Comparison of ENCODE assay signal across 9 mouse cellular contexts in genomic region chr9:107254476-107254875, GRCm38 (mm10). TPM values are rescaled to one million over a fixed set of nuclear protein-coding genes. Genes with fewer than 3 reads are reported as not detected.
DNase-seq lines count a peak whose midpoint lies in the region; ATAC-seq lines count a peak whose summit lies in the region.
"Had no signal": no experiment of that assay in that cellular context is flagged by ENCODE, and none has a peak within 500 bp of the region (broad histone marks: within the 10 kb centered on the region; RNA-seq: fewer than 3 reads in every experiment).

No protein-coding gene starts in this region.

- H3K27me3 ChIP-seq in kidney, embryonic 14.5 days (ENCODE audit: control insufficient read depth, insufficient read depth, low read length), result no peaks in the 10 kb centered on the region
- H3K27me3 ChIP-seq in heart, embryonic 16.5 days (ENCODE audit: control insufficient read depth, insufficient read depth, low read length), result no peaks in the 10 kb centered on the region; the same call in 1 of the 2 replicates

- no peak overlapping the region for H3K4me3 ChIP-seq in kidney, embryonic 14.5 days (ENCODE audit: low read length)
- peak overlapping the region; percentile 27 for H3K4me3 ChIP-seq in heart, embryonic 16.5 days (ENCODE audit: low read length)

- H3K4me2 ChIP-seq in kidney, embryonic 14.5 days (replicated peaks; ENCODE audit: low read depth, low read length), result no peak overlapping the region
- peak overlapping the region; percentile 53 for H3K4me2 ChIP-seq in heart, embryonic 16.5 days (ENCODE audit: low read depth, low read length)
- H3K4me2 ChIP-seq: lung, embryonic 14.5 days had no signal

- ATAC-seq in kidney, embryonic 14.5 days (ENCODE audit: low FRiP score, low TSS enrichment), result no peak
- ATAC-seq in heart, embryonic 16.5 days (replicated peaks; ENCODE audit: extremely low read depth, insufficient read depth, low FRiP score), result peak; percentile 91
- no peak for ATAC-seq in activated CD4-positive, CD25-positive, alpha-beta regulatory T cell, adult 4 months
- ATAC-seq in CD4-positive, CD25-positive, alpha-beta regulatory T cell, adult 4 months, result no peak

- no peaks in the 10 kb centered on the region for H3K36me3 ChIP-seq in kidney, embryonic 14.5 days (ENCODE audit: control insufficient read depth, insufficient read depth, low read length)
- H3K36me3 ChIP-seq in heart, embryonic 16.5 days (ENCODE audit: control insufficient read depth, insufficient read depth), result no peaks in the 10 kb centered on the region

- 0 out of 2 replicates have a peak, but pooled peaks cover 7% of the 10 kb centered on the region for H3K4me1 ChIP-seq in kidney, embryonic 14.5 days (ENCODE audit: control insufficient read depth, insufficient read depth, low read length)
- H3K4me1 ChIP-seq in heart, embryonic 16.5 days (ENCODE audit: control insufficient read depth, insufficient read depth, low read length), result peaks cover 29% of the 10 kb centered on the region

- H3K9me3 ChIP-seq in kidney, embryonic 14.5 days (ENCODE audit: control insufficient read depth, low read length), result no peaks in the 10 kb centered on the region
- H3K9me3 ChIP-seq in heart, embryonic 16.5 days (replicated peaks; ENCODE audit: control insufficient read depth, low read length), result no peaks in the 10 kb centered on the region

- no peak overlapping the region for H3K27ac ChIP-seq in kidney, embryonic 14.5 days (ENCODE audit: low read depth, low read length)
- peak overlapping the region; percentile 79 for H3K27ac ChIP-seq in heart, embryonic 16.5 days (ENCODE audit: low read length)

- peak; percentile 62 for DNase-seq in kidney, adult 18-20 months
- DNase-seq in cerebellum, postnatal 25 days, result peak; percentile 84 to 87
- DNase-seq in left cerebral cortex, adult 11 months (ENCODE audit: low spot score), result peak; percentile 80
- DNase-seq in skeletal muscle tissue, adult 2 months (ENCODE audit: low read depth, low spot score), result peak; percentile 56
- DNase-seq: lung, embryonic 14.5 days had no signal

- 71% methylated on average over 12 of the region's 12 CpGs for WGBS in kidney, embryonic 14.5 days
- 32% methylated on average over 12 of the region's 12 CpGs for WGBS in heart, embryonic 16.5 days

- no peak overlapping the region for H3K9ac ChIP-seq in kidney, embryonic 14.5 days (ENCODE audit: low read depth, low read length)
- peak overlapping the region; percentile 59 for H3K9ac ChIP-seq in heart, embryonic 16.5 days (ENCODE audit: low read length)
- H3K9ac ChIP-seq: lung, embryonic 14.5 days had no signal

RNA-seq across cellular contexts. Expression of gene Dock3, which starts 22.8 kb away (rescaled TPM):
- 0.23 and 0.93 TPM in 2 replicates for polyA plus RNA-seq in kidney, embryonic 14.5 days (2014; fragmentation: Nextera tagmentation; extraction: Ambion mirVana)
- 0.24 and 0.43 TPM in 2 replicates for polyA plus RNA-seq in heart, embryonic 16.5 days (2015; fragmentation: Nextera tagmentation; extraction: Ambion mirVana)
- under 1 TPM in 1 of 2 experiments, not detected in 1; 0.24 TPM for polyA plus RNA-seq in activated CD4-positive, CD25-positive, alpha-beta regulatory T cell, adult 4 months (2017; shearing (Covaris generic))
- polyA plus RNA-seq in CD4-positive, CD25-positive, alpha-beta regulatory T cell, adult 4 months (2017; shearing (Covaris generic)), result under 1 TPM in 1 of 2 experiments, not detected in 1; 0.05 TPM

RNA-seq across cellular contexts. Expression of gene Mapkapk3, which starts 35.2 kb away (rescaled TPM):
- 3.8 and 6.5 TPM in 2 replicates for polyA plus RNA-seq in kidney, embryonic 14.5 days (2014; fragmentation: Nextera tagmentation; extraction: Ambion mirVana)
- 11.4 and 13.1 TPM in 2 replicates for polyA plus RNA-seq in heart, embryonic 16.5 days (2015; fragmentation: Nextera tagmentation; extraction: Ambion mirVana)
- polyA plus RNA-seq in activated CD4-positive, CD25-positive, alpha-beta regulatory T cell, adult 4 months (2017; shearing (Covaris generic)), result 10 to 100 TPM; 57.5 to 62.0 TPM
- 10 to 100 TPM; 52.7 to 58.5 TPM for polyA plus RNA-seq in CD4-positive, CD25-positive, alpha-beta regulatory T cell, adult 4 months (2017; shearing (Covaris generic))

RNA-seq across cellular contexts. Expression of gene Cish, which starts 41.4 kb away (rescaled TPM):
- 6.3 and 7.1 TPM in 2 replicates for polyA plus RNA-seq in kidney, embryonic 14.5 days (2014; fragmentation: Nextera tagmentation; extraction: Ambion mirVana)
- polyA plus RNA-seq in heart, embryonic 16.5 days (2015; fragmentation: Nextera tagmentation; extraction: Ambion mirVana), result 43.4 and 44.4 TPM in 2 replicates
- polyA plus RNA-seq in activated CD4-positive, CD25-positive, alpha-beta regulatory T cell, adult 4 months (2017; shearing (Covaris generic)), result 100 to 1,000 TPM; 116 to 135 TPM
- 100 to 1,000 TPM; 102 to 161 TPM for polyA plus RNA-seq in CD4-positive, CD25-positive, alpha-beta regulatory T cell, adult 4 months (2017; shearing (Covaris generic))
